Mouse (Mus musculus) forebrain, embryonic 13.5 days (tissue): Measurements from ENCODE around the gene Cdc42bpa. TPM values are rescaled to one million over a fixed set of nuclear protein-coding genes. Genes with fewer than 3 reads are reported as not detected.

ENCODE experiments used
- ATAC-seq: fragments of 200-750 bp; cut with Nextera tagmentation; 2 replicates; pipeline ENCODE4 v1.8.0; 2017
- H3K27ac ChIP-seq: fragments of 300-500 bp; sonication (generic); 2 replicates; pipeline ENCODE4 v1.5.1; 2015; ENCODE audit warnings: inconsistent platforms, mild to moderate bottlenecking, moderate library complexity
- H3K27me3 ChIP-seq: fragments of 300-500 bp; sonication (generic); 2 replicates; pipeline ENCODE4 v1.6.1; 2015; ENCODE audit warnings: mild to moderate bottlenecking, inconsistent platforms
- H3K36me3 ChIP-seq: fragments of 300-500 bp; sonication (generic); 2 replicates; pipeline ENCODE4 v1.6.1; 2015; ENCODE audit warnings: mild to moderate bottlenecking, inconsistent platforms; ENCODE audit not compliant: poor library complexity, severe bottlenecking
- H3K4me1 ChIP-seq: fragments of 300-500 bp; sonication (generic); 2 replicates; pipeline ENCODE4 v1.6.1; 2015; ENCODE audit warnings: inconsistent platforms
- H3K4me2 ChIP-seq: fragments of 300-500 bp; sonication (generic); 2 replicates; pipeline ENCODE4 v1.6.1; 2015; ENCODE audit warnings: inconsistent platforms, mild to moderate bottlenecking, moderate library complexity
- H3K4me3 ChIP-seq: fragments of 300-500 bp; sonication (generic); 2 replicates; pipeline ENCODE4 v1.5.1; 2015; ENCODE audit warnings: mild to moderate bottlenecking, inconsistent platforms
- H3K9ac ChIP-seq: fragments of 300-500 bp; sonication (generic); 2 replicates; pipeline ENCODE4 v1.6.1; 2015; ENCODE audit warnings: mild to moderate bottlenecking, inconsistent platforms
- H3K9me3 ChIP-seq: fragments of 300-500 bp; sonication (generic); replicated peaks from 2 replicates; pipeline ENCODE4 v1.6.1; 2016; ENCODE audit warnings: inconsistent platforms
- whole genome bisulfite sequencing: fragments of 180-500 bp; shearing (Covaris S2); methylation state at CpG from one replicate; pipeline ENCODE4 v1.1.7; 2015; 5-methylcytosine and 5-hydroxymethylcytosine counted together
- polyA plus RNA-seq: library from polyadenylated mRNA; unstranded; fragments of >200 nt; fragmentation: Nextera tagmentation; extraction: Ambion mirVana; gene quantifications from 2 replicates; pipeline ENCODE4 v1.2.1, GENCODE M21; 2015

The Cdc42bpa gene
- polyA plus RNA-seq, 1 experiment from 2014 or later = 22.0 TPM

DNA sequence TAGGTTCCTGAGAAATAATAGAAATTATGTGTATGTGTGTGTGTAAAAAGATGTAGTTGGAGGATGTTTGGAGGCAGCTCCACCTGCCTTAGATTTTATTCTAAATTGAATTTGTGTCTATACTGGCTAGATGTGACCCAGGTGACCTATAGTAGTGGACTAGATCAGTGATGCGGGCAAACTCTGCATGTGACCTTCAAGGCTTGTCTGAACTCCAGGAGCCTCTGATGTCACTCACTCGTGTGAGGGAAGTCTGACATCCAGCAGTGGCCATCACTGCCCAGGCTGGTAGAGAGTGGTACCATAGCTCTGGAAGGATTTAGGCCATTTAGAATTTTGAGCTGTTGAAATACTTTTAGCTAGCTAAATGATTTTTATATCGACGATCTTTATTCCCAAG lies 1.5 kb downstream of the Cdc42bpa start:
- Histone ChIP-seq H3K4me1 (peaks cover 47% of the 10 kb centered on the region), H3K9ac (peak overlapping the region; percentile 97), H3K27ac (no peak overlapping the region), H3K27me3 (no peaks in the 10 kb centered on the region), H3K4me2 (peak overlapping the region; percentile 89), H3K9me3 (no peaks in the 10 kb centered on the region), H3K36me3 (no peaks in the 10 kb centered on the region), H3K4me3 (peak overlapping the region; percentile 72)
- 44% methylated on average over 4 of the region's 4 CpGs for WGBS
- ATAC-seq = no peak

DNA sequence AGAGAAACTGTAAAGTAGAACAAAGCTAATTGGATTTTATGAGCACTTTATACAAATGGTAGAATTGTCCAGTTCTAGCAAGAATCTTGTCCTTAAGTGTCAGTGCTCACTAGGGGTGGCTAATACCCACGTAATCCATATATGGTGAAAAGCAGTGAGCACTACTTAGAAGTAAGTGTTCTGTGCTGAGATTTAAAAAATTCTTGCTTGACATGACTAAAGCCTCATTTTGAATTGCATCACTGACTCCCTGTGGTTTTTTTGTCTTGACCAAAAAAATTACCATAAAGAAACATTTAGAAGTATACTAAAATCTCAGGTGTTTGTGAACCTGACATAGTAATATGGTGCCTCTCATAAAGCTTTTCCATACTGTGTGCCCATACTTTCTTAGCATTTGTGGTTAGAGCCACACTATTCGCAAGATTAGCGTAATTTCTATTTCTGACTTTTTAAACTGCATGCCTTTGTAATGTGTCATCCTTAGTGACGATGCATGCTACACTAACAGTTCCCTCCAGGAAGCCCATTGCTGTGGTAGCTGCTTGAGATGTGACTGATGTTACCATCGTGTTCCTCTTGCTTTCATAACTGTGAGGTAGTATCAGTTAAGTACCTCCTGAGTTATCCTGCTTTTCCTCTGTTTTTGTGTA lies 9.6 kb downstream of the Cdc42bpa start:
- no peaks in the 10 kb centered on the region for H3K9me3 ChIP-seq
- ATAC-seq = no peak
- peaks cover 5% of the 10 kb centered on the region for H3K4me1 ChIP-seq
- no peak overlapping the region for H3K4me3 ChIP-seq
- no peak overlapping the region for H3K4me2 ChIP-seq
- H3K36me3 ChIP-seq = no peaks in the 10 kb centered on the region
- H3K9ac ChIP-seq = no peak overlapping the region
- H3K27me3 ChIP-seq = no peaks in the 10 kb centered on the region
- H3K27ac ChIP-seq = no peak overlapping the region
- 75% methylated on average over 5 of the region's 5 CpGs for WGBS

GRCm38 (mm10) chr1:179975021-179975420 lies 14.7 kb downstream of the Cdc42bpa start:
- Histone ChIP-seq H3K9ac (no peak overlapping the region), H3K27me3 (no peaks in the 10 kb centered on the region), H3K36me3 (no peaks in the 10 kb centered on the region), H3K9me3 (no peaks in the 10 kb centered on the region), H3K4me1 (peaks cover 5% of the 10 kb centered on the region), H3K4me3 (no peak overlapping the region), H3K27ac (no peak overlapping the region), H3K4me2 (no peak overlapping the region)
- WGBS = 77% methylated on average over 6 of the region's 6 CpGs
- no peak for ATAC-seq

GRCm38 (mm10) chr1:179975645-179976275 lies 15.5 kb downstream of the Cdc42bpa start:
- Histone ChIP-seq H3K9ac (no peak overlapping the region), H3K27ac (no peak overlapping the region), H3K4me3 (no peak overlapping the region), H3K27me3 (no peaks in the 10 kb centered on the region), H3K9me3 (no peaks in the 10 kb centered on the region), H3K4me2 (no peak overlapping the region), H3K36me3 (no peaks in the 10 kb centered on the region), H3K4me1 (peaks cover 5% of the 10 kb centered on the region)
- ATAC-seq = no peak
- 75% methylated on average over 5 of the region's 5 CpGs for whole genome bisulfite sequencing

- Histone ChIP-seq H3K36me3 (peaks cover 6% of the 10 kb centered on the region), H3K4me2 (no peak overlapping the region), H3K27ac (no peak overlapping the region), H3K9ac (no peak overlapping the region), H3K27me3 (no peaks in the 10 kb centered on the region), H3K9me3 (peaks cover 7% of the 10 kb centered on the region), H3K4me1 (peaks cover 5% of the 10 kb centered on the region), H3K4me3 (no peak overlapping the region)
- ATAC-seq = no peak
- 78% methylated on average over 6 of the region's 6 CpGs for WGBS
Measured at GRCm38 (mm10) chr1:179977437-179977836, 17.2 kb downstream of the Cdc42bpa start.

DNA sequence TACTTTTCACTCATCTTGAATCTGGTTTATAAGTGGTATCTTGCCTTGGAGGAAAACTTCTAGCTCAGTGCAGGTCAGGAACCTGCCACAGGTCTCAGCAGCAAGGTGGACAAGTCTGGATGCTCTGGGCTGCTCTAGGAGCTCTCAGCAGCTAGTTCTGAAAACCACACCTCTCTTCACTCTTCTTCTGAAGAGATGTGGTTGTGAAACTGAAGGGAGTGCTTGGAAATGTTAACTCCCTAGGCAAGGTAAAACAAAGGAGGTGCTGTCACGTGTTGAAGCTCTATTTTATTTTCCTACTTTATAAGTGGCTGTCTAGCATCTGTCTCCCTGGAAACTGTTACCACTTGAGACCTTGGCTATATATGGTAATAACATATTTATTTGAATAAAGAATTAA lies 18.5 kb downstream of the Cdc42bpa start:
- no peaks in the 10 kb centered on the region for H3K27me3 ChIP-seq
- WGBS = 61% methylated on average over 1 of the region's 1 CpGs
- peaks cover 6% of the 10 kb centered on the region for H3K36me3 ChIP-seq
- H3K27ac ChIP-seq = no peak overlapping the region
- H3K4me2 ChIP-seq = no peak overlapping the region
- no peak for ATAC-seq
- peaks cover 5% of the 10 kb centered on the region for H3K4me1 ChIP-seq
- peaks cover 7% of the 10 kb centered on the region for H3K9me3 ChIP-seq
- no peak overlapping the region for H3K9ac ChIP-seq
- no peak overlapping the region for H3K4me3 ChIP-seq

- Histone ChIP-seq H3K9me3 (peaks cover 7% of the 10 kb centered on the region), H3K4me3 (no peak overlapping the region), H3K9ac (no peak overlapping the region), H3K27ac (no peak overlapping the region), H3K36me3 (peaks cover 6% of the 10 kb centered on the region), H3K4me1 (no peaks in the 10 kb centered on the region), H3K27me3 (no peaks in the 10 kb centered on the region), H3K4me2 (no peak overlapping the region)
- no peak for ATAC-seq
Measured at GRCm38 (mm10) chr1:179981680-179982079, 21.4 kb downstream of the Cdc42bpa start.

DNA sequence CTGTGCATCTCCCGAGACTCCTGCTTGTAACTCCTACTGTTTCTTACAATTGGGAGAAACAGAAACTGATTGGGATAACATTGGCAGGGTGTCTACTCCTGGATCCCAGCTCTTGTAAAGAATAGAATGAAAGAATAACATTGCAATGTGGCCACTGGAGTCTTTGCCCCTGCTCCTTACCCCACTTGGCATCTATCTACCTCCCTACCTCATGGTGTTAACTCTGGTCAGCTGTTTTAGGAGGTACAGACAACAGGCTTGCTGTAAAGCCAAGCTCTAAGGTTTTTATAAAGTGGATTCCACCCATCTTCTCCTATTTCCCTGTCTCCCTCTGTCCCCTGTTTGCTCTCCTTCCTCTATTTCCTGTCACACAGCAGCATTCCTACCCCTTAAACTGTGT lies 21.9 kb downstream of the Cdc42bpa start:
- no peaks in the 10 kb centered on the region for H3K27me3 ChIP-seq
- no peak overlapping the region for H3K9ac ChIP-seq
- H3K4me3 ChIP-seq = no peak overlapping the region
- H3K36me3 ChIP-seq = peaks cover 6% of the 10 kb centered on the region
- H3K27ac ChIP-seq = no peak overlapping the region
- 86% methylated on average over 1 of the region's 1 CpGs for WGBS
- ATAC-seq = no peak
- no peaks in the 10 kb centered on the region for H3K4me1 ChIP-seq
- H3K4me2 ChIP-seq = no peak overlapping the region
- peaks cover 7% of the 10 kb centered on the region for H3K9me3 ChIP-seq

- H3K4me3 ChIP-seq = no peak overlapping the region
- no peak overlapping the region for H3K27ac ChIP-seq
- H3K27me3 ChIP-seq = no peaks in the 10 kb centered on the region
- no peak for ATAC-seq
- H3K36me3 ChIP-seq = peaks cover 6% of the 10 kb centered on the region
- H3K9me3 ChIP-seq = peaks cover 7% of the 10 kb centered on the region
- H3K4me2 ChIP-seq = no peak overlapping the region
- no peak overlapping the region for H3K9ac ChIP-seq
- no peaks in the 10 kb centered on the region for H3K4me1 ChIP-seq
- WGBS = 94% methylated on average over 1 of the region's 1 CpGs
Measured at GRCm38 (mm10) chr1:179982933-179983332, 22.7 kb downstream of the Cdc42bpa start.

DNA sequence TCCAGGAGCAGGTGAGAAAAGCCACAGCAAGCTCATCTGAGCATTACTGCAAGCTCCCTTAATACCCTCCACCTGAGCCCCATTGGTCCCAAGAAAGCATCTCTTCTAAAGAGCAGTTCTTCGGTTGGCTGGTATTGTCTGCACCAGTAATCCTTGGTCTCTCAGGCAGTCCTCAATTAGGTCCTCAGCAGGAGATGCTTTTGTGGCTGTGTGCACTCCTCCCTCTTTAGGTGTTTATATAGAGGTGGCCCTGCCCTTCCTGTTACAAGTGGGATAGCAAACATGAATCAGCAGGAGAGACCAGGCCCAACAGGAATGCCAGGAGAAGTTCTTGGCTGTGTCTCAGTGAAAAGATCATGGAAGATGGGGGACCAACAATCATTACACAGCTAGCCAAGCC lies 23.9 kb downstream of the Cdc42bpa start:
- no peak for ATAC-seq
- Histone ChIP-seq H3K4me2 (no peak overlapping the region), H3K27ac (no peak overlapping the region), H3K9ac (no peak overlapping the region), H3K4me1 (no peaks in the 10 kb centered on the region), H3K27me3 (no peaks in the 10 kb centered on the region), H3K36me3 (peaks cover 6% of the 10 kb centered on the region), H3K4me3 (no peak overlapping the region), H3K9me3 (peaks cover 7% of the 10 kb centered on the region)
- WGBS = 21% methylated on average over 1 of the region's 1 CpGs

GRCm38 (mm10) chr1:179991660-179992235 lies 31.5 kb downstream of the Cdc42bpa start:
- no peaks in the 10 kb centered on the region for H3K9me3 ChIP-seq
- H3K4me1 ChIP-seq = 0 out of 2 replicates have a peak, but pooled peaks cover 3% of the 10 kb centered on the region
- H3K36me3 ChIP-seq = no peaks in the 10 kb centered on the region
- H3K9ac ChIP-seq = no peak overlapping the region
- H3K4me2 ChIP-seq = no peak overlapping the region
- 91% methylated on average over 6 of the region's 6 CpGs for WGBS
- ATAC-seq = no peak
- no peak overlapping the region for H3K4me3 ChIP-seq
- no peak overlapping the region for H3K27ac ChIP-seq
- H3K27me3 ChIP-seq = no peaks in the 10 kb centered on the region

GRCm38 (mm10) chr1:179992255-179992654 lies 32.0 kb downstream of the Cdc42bpa start:
- no peak for ATAC-seq
- Histone ChIP-seq H3K4me1 (peaks cover 3% of the 10 kb centered on the region; the same call in 1 of the 2 replicates), H3K27me3 (no peaks in the 10 kb centered on the region), H3K4me3 (no peak overlapping the region), H3K27ac (no peak overlapping the region), H3K9ac (no peak overlapping the region), H3K36me3 (no peaks in the 10 kb centered on the region), H3K4me2 (no peak overlapping the region), H3K9me3 (no peaks in the 10 kb centered on the region)
- WGBS = 76% methylated on average over 1 of the region's 1 CpGs
